Mouse (Mus musculus) cerebellum, adult 11-12 months (tissue): ENCODE data around the gene Gm45194.

Experiments used
- DNase-seq: peaks from one replicate; pipeline ENCODE4 v3.0.0; 2022

Gm45194 gene

DNA sequence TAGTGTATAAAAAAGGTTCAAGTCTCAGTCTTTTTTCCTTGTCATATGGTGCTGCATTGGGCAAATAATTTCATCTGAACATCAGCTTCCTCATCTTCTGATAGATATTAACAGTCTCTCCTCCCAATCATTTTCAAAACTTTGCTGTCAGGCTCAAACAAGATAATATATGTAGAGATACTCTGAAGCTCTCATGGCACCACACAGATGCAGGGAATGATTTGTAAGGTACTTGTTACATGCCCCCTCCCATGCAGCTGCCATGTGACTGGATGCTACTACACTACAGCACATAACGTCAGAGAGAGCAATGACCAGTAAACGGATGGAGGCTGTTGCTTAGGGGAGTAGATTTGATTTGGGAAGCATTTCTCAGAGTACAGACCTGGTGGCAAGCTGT lies at the start of gene Gm45194:
Gm45194 (plus strand) TSS at position 301 of the 400 bp plus-strand sequence.
- no peak for DNase-seq

- DNase-seq = no peak
Observed at GRCm38 (mm10) chrX:111855878-111856277, 35.3 kb upstream of the Gm45194 start.

DNA sequence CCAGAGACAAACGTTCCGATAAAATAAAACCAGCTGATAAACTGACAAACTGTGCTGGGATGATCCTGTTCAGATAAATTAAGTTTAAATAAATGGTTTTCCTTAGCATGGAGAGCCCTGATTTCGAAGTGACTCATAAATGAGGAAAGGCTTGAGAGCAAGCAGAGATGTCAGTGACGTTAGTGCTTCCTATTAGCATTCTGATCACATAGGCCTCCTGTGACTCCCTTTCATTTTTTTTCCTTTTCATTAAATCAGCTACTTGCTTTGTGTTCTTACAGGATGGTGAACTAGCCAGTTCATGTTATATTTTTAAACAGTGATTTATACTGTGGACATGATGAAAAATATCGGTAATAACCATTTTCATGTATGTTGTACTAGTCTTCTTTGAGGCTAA lies 9.9 kb upstream of the Gm45194 start:
- no peak for DNase-seq

DNA sequence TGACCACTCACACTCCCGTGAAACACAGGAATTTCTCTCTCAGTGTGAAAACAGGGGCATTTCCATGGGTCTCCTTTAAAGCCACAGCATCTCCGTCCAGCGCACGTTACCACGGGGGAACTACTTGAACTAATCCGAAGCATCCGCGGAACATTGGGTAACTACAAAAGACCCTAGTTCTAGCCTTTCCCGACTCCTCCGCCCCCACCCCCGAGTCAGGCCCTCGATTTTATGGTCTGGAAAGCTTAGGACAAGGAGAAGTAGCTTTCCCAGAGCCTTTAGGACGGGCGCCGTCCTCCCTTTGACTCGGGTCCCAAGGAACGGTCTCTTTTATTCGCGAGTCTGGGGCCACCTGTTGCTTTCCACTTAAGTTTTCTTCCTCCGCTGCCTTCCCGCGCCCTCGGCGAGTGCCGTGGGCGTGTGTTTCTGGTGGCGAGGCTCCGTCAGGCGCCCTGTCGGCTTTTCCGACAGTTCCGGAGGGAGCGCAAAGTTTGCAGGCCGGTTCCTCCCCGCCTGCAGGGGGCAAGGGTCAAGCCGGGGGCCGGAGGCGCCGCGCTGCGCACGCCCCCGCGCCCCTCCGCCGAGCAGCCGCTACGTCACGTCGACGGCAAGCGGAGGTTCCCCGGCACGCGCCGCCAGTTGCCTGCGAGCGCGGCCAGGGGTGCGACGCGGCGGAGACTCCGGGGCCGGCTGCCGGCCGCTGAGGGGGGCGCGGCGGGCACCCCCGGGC lies 3.3 kb downstream of the Gm45194 start:
- DNase-seq = no peak

DNA sequence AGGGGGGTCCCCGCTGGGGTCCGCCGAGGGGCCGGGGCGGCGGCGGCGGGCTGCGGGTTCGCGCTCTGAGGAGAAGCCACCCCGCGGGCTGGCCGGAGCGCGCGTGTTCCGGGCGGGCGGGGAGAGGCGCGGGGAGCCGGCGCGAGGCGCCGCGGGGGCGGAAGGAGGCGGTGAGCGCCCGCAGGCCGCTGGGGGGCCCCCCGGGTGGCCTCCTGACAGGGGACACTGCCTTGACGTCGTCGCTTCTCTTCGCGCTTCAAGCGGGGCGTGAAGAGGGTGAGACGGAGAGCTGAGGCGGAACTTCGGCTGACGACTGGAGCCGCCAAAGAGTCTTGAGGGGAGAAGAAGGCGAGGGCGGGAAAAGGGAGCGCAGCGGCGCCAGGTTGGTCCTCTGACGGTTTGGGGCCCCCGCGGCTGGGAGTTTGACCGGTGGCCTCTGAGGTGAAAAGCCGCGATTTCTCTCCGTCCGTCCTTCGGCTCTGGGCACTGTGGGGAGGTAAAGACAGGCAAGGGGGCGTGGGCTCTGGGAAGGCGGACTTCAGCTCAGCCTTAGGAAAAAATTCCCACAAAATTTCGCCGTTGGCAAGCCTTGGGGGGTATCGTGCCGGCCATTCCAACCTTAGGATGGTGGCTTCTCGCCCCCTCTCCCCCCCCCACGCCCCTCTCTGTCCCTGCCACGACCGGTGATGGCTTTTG lies 4.0 kb downstream of the Gm45194 start:
- DNase-seq = no peak

GRCm38 (mm10) chrX:111917422-111917821 lies 26.2 kb downstream of the Gm45194 start:
- DNase-seq = no peak

DNA sequence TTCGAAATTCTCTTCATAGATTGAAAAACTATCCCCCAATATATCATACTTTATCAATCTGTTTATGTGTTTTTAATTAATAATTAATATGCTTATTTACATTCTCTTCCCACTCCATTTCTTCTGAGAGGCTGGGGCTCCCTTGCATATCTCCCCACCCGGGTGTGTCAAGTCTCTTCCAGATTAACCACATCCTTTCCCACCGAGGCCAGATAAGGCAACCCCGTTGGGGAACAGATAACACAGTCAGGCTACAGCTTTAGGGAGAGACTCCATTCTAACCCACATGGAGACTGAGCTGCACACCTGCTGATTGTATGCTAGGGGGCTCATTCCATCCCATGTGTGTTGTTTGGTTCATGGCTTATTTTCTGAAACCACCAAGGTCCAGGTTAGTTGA lies 69.7 kb downstream of the Gm45194 start:
- no peak for DNase-seq

DNA sequence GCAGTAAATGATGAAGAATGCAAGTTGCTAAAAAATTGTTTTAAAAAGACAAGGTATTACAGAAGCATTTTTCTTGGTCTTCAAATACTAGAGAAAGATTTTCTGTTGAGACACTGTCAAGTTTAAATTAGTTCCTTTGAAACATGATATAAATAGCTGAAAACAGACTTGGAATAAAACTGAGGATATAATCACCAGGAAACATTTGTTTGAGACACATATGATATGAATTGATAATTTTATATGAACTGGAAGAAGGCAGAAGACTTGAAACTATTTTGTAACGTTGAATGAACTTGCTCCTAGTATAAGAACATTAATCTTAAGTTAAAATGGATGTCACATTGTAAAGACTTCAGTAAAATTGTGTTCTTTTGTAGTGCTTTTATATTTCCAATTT lies 108.5 kb downstream of the Gm45194 start:
- no peak for DNase-seq

- no peak for DNase-seq
Observed at GRCm38 (mm10) chrX:112010707-112011106, 119.5 kb downstream of the Gm45194 start, which contains the start of gene Tex16. Gene Tex16 (plus strand): TSS chrX:112011007.

GRCm38 (mm10) chrX:112238749-112239148 lies 347.6 kb downstream of the Gm45194 start, which contains the start of gene 4933403O08Rik:
Gene 4933403O08Rik (plus strand): TSS chrX:112239049.
- no peak for DNase-seq

- DNase-seq = no peak
Observed at GRCm38 (mm10) chrX:112242916-112243315, 351.7 kb downstream of the Gm45194 start.

DNA sequence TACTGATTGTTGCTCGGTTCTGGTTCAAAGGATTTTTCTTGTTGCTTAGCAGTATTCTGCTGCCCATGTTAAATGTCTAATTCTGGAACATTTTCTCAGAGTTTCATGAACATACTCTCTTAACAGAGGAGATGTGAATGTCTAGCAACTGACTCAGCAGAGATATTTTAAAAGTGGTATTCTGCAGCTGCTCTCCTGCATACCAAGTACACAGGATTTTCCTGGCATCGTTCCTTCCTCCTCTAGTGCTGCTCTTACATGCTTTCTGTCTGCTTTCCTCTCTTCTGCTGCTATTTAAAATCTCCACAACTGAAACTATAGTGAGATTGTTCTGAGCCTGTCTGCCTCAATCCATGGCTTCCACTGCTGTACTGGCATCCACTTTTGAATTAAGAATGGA lies 364.3 kb downstream of the Gm45194 start:
- DNase-seq = no peak

DNA sequence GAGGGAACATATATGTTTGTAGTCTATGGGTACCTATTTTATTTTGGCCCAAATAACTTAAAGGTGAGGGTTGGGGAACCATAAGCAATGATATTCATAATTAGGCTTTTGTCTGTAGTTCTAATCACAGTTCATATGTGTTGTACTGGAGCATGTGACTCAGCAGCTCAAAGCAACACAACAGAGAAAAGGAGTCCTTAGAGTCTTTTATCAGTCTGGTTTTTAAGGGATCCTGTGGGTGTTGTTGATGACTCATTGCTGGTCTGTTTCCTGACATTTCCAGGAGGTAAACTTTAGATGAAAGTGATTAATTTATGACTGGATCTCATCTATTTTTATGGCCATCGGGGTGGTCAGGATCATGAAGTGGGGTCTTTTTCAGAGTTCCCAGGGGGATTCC lies 382.4 kb downstream of the Gm45194 start:
- no peak for DNase-seq
